ENCODE assay signal across 9 mouse cellular contexts in genomic region chr13:23497656-23498321, GRCm38 (mm10). TPM values are rescaled to one million over a fixed set of nuclear protein-coding genes. Genes with fewer than 3 reads are reported as not detected.
DNase-seq lines count a peak whose midpoint lies in the region; ATAC-seq and TF ChIP-seq lines count a peak whose summit lies in the region.
"Had no signal": no experiment of that assay in that cellular context is flagged by ENCODE, and none has a peak within 500 bp of the region (broad histone marks: within the 10 kb centered on the region; RNA-seq: fewer than 3 reads in every experiment).

No protein-coding gene starts in this region.

- H3K4me1 ChIP-seq in megakaryocyte, embryonic 14.5 days = peaks cover 42% of the 10 kb centered on the region
- H3K4me1 ChIP-seq in forebrain, postnatal 0 days (ENCODE audit: insufficient read depth) = no peaks in the 10 kb centered on the region

- peaks cover 2% of the 10 kb centered on the region for H3K27me3 ChIP-seq in megakaryocyte, embryonic 14.5 days (replicated peaks)
- peaks cover 11% of the 10 kb centered on the region; the same call in 1 of the 2 replicates for H3K27me3 ChIP-seq in forebrain, postnatal 0 days (ENCODE audit: insufficient read depth, low read length)

- no peak for TF ChIP-seq CTCF in forebrain, postnatal 0 days (IDR thresholded peaks at IDR 0.05; ENCODE audit: low read depth)

- peak overlapping the region; percentile 45 for H3K4me2 ChIP-seq in forebrain, postnatal 0 days (ENCODE audit: low read depth)

- 9% methylated on average over 19 of the region's 19 CpGs for WGBS in forebrain, postnatal 0 days

- no peak overlapping the region for H3K9ac ChIP-seq in forebrain, postnatal 0 days

- no peak for ATAC-seq in megakaryocyte, adult 5-6 weeks (ENCODE audit: poor library complexity, severe bottlenecking)
- 0 out of 2 replicates have a peak, but pooled peaks have one; percentile 12 for ATAC-seq in forebrain, postnatal 0 days
- no peak for ATAC-seq in inflammation-experienced regulatory T-cells, adult 6 months

- H3K36me3 ChIP-seq in megakaryocyte, embryonic 14.5 days (replicated peaks; ENCODE audit: low read length) = no peaks in the 10 kb centered on the region
- H3K36me3 ChIP-seq in forebrain, postnatal 0 days (ENCODE audit: insufficient read depth) = no peaks in the 10 kb centered on the region

- H3K4me3 ChIP-seq in megakaryocyte, embryonic 14.5 days (replicated peaks) = peak overlapping the region; percentile 85
- H3K4me3 ChIP-seq in forebrain, postnatal 0 days (ENCODE audit: low read depth, low read length) = peak overlapping the region; percentile 18

- peak; percentile 50 for DNase-seq in adrenal gland, postnatal 14 days
- DNase-seq in adrenal gland, postnatal 4 days (ENCODE audit: low spot score in 2 of 2) = no peak
- DNase-seq in forebrain, postnatal 0 days = peak; percentile 52
- DNase-seq in layer of hippocampus, postnatal 36 days = peak; percentile 42 to 62
- peak; percentile 70 for DNase-seq in neural tube, embryonic 10.5 days (ENCODE audit: extremely low spot score, low spot score)

- H3K27ac ChIP-seq in forebrain, postnatal 0 days (ENCODE audit: low read depth, low read length) = no peak overlapping the region

- H3K9me3 ChIP-seq in megakaryocyte, embryonic 14.5 days = peaks cover 7% of the 10 kb centered on the region; the same call in 1 of the 2 replicates
- no peaks in the 10 kb centered on the region for H3K9me3 ChIP-seq in forebrain, postnatal 0 days (ENCODE audit: low read length)

RNA-seq across cellular contexts. Expression of gene Btn2a2, which starts 9.1 kb away (rescaled TPM):
- not detected in 2 replicates for total RNA-seq in adrenal gland, postnatal 14 days (2021)
- total RNA-seq in adrenal gland, postnatal 4 days (2021) = under 1 TPM in 1 of 2 experiments, not detected in 1; 0.17 TPM
- not detected in 2 replicates for polyA plus RNA-seq in megakaryocyte, embryonic 14.5 days (2012; ENCODE audit: insufficient read depth, low replicate concordance)
- not detected in 2 replicates for total RNA-seq in megakaryocyte, adult 5-6 weeks (2015)
- total RNA-seq in megakaryocyte, adult 5-6 weeks (2017) = not detected in 2 replicates
- total RNA-seq in forebrain, postnatal 0 days (2014; rRNA removed) = not detected in 2 replicates
- 0.10 TPM in 1 of 2 replicates, not detected in the other for polyA plus RNA-seq in forebrain, postnatal 0 days (2015; fragmentation: Nextera tagmentation; extraction: Ambion mirVana)
- under 1 TPM; 0.51 to 0.80 TPM for total RNA-seq in layer of hippocampus, postnatal 36 days (2021)
- not detected for polyA plus RNA-seq in inflammation-experienced regulatory T-cells, adult 6 months (2017; shearing (Covaris generic))
- polyA plus RNA-seq: gonadal fat pad, adult 2 months had no signal

RNA-seq across cellular contexts. Expression of gene Btn1a1, which starts 32.1 kb away (rescaled TPM):
- total RNA-seq in adrenal gland, postnatal 14 days (2021) = 0.19 TPM in 1 of 2 replicates, not detected in the other
- total RNA-seq in adrenal gland, postnatal 4 days (2021) = under 1 TPM; 0.20 to 0.87 TPM
- not detected in 2 replicates for polyA plus RNA-seq in megakaryocyte, embryonic 14.5 days (2012; ENCODE audit: insufficient read depth, low replicate concordance)
- not detected in 2 replicates for total RNA-seq in megakaryocyte, adult 5-6 weeks (2015)
- not detected in 2 replicates for total RNA-seq in megakaryocyte, adult 5-6 weeks (2017)
- 0.08 and 0.33 TPM in 2 replicates for total RNA-seq in forebrain, postnatal 0 days (2014; rRNA removed)
- polyA plus RNA-seq in forebrain, postnatal 0 days (2015; fragmentation: Nextera tagmentation; extraction: Ambion mirVana) = 0.12 TPM in 1 of 2 replicates, not detected in the other
- total RNA-seq in layer of hippocampus, postnatal 36 days (2021) = not detected
- not detected for polyA plus RNA-seq in inflammation-experienced regulatory T-cells, adult 6 months (2017; shearing (Covaris generic))

RNA-seq across cellular contexts. Expression of gene Hist1h4h, which starts 33.1 kb away (rescaled TPM):
- 699 and 771 TPM in 2 replicates for total RNA-seq in adrenal gland, postnatal 14 days (2021)
- total RNA-seq in adrenal gland, postnatal 4 days (2021) = 1,000 to 10,000 TPM; 1,239 to 1,302 TPM
- 443 and 574 TPM in 2 replicates for polyA plus RNA-seq in megakaryocyte, embryonic 14.5 days (2012; ENCODE audit: insufficient read depth, low replicate concordance)
- 61.7 and 63.9 TPM in 2 replicates for total RNA-seq in megakaryocyte, adult 5-6 weeks (2015)
- 1,033 and 1,202 TPM in 2 replicates for total RNA-seq in megakaryocyte, adult 5-6 weeks (2017)
- 1,275 and 1,840 TPM in 2 replicates for total RNA-seq in forebrain, postnatal 0 days (2014; rRNA removed)
- 4.1 and 5.7 TPM in 2 replicates for polyA plus RNA-seq in forebrain, postnatal 0 days (2015; fragmentation: Nextera tagmentation; extraction: Ambion mirVana)
- 100 to 1,000 TPM; 363 to 377 TPM for total RNA-seq in layer of hippocampus, postnatal 36 days (2021)
- polyA plus RNA-seq in inflammation-experienced regulatory T-cells, adult 6 months (2017; shearing (Covaris generic)) = 1 to 10 TPM; 3.9 to 8.3 (median 7.0) TPM

RNA-seq across cellular contexts. Expression of gene Hist1h2af, which starts 35.9 kb away (rescaled TPM):
- total RNA-seq in adrenal gland, postnatal 14 days (2021) = 182 and 192 TPM in 2 replicates
- total RNA-seq in adrenal gland, postnatal 4 days (2021) = 100 to 1,000 TPM; 512 to 538 TPM
- 37.2 and 163 TPM in 2 replicates for polyA plus RNA-seq in megakaryocyte, embryonic 14.5 days (2012; ENCODE audit: insufficient read depth, low replicate concordance)
- total RNA-seq in megakaryocyte, adult 5-6 weeks (2015) = 61.9 and 91.1 TPM in 2 replicates
- 1,786 and 1,821 TPM in 2 replicates for total RNA-seq in megakaryocyte, adult 5-6 weeks (2017)
- 135 and 227 TPM in 2 replicates for total RNA-seq in forebrain, postnatal 0 days (2014; rRNA removed)
- not detected in 2 replicates for polyA plus RNA-seq in forebrain, postnatal 0 days (2015; fragmentation: Nextera tagmentation; extraction: Ambion mirVana)
- total RNA-seq in layer of hippocampus, postnatal 36 days (2021) = 10 to 100 TPM; 12.2 to 14.4 TPM
- polyA plus RNA-seq in inflammation-experienced regulatory T-cells, adult 6 months (2017; shearing (Covaris generic)) = not detected

RNA-seq across cellular contexts. Expression of gene Hist1h3g, which starts 37.4 kb away (rescaled TPM):
- total RNA-seq in adrenal gland, postnatal 14 days (2021) = 64.2 and 80.0 TPM in 2 replicates
- 100 to 1,000 TPM; 144 to 196 TPM for total RNA-seq in adrenal gland, postnatal 4 days (2021)
- 5.7 and 16.4 TPM in 2 replicates for polyA plus RNA-seq in megakaryocyte, embryonic 14.5 days (2012; ENCODE audit: insufficient read depth, low replicate concordance)
- total RNA-seq in megakaryocyte, adult 5-6 weeks (2015) = 225 and 241 TPM in 2 replicates
- 441 and 668 TPM in 2 replicates for total RNA-seq in megakaryocyte, adult 5-6 weeks (2017)
- total RNA-seq in forebrain, postnatal 0 days (2014; rRNA removed) = 116 and 134 TPM in 2 replicates
- polyA plus RNA-seq in forebrain, postnatal 0 days (2015; fragmentation: Nextera tagmentation; extraction: Ambion mirVana) = 0.50 TPM in 1 of 2 replicates, not detected in the other
- total RNA-seq in layer of hippocampus, postnatal 36 days (2021) = 1 to 10 TPM; 3.9 to 4.9 TPM
- polyA plus RNA-seq in inflammation-experienced regulatory T-cells, adult 6 months (2017; shearing (Covaris generic)) = 1 to 10 TPM in 1 of 3 experiments, not detected in 2; 1.5 TPM

Comparison
In these comparisons a context has a peak if more than half of its experiments do, and no peak if none do; other contexts are left out.
1. DNase-seq: peak in adrenal gland, postnatal 14 days (single experiment), forebrain, postnatal 0 days (single experiment), layer of hippocampus, postnatal 36 days (2 of 2) and neural tube, embryonic 10.5 days (single experiment); none in adrenal gland, postnatal 4 days (0 of 2).